Mouse (Mus musculus) liver, adult (tissue): Measurements from ENCODE around the gene Bex2.
"Not testable (repeated sequence)": the region's sequence is repeated elsewhere in the genome, so short reads cannot be mapped to it uniquely, and the experiment has no call there.

Experiments
- GATA4 ChIP-seq: IDR thresholded peaks from 2 replicates; pipeline ENCODE4 v1.6.1; 2014; ENCODE audit warnings: mild to moderate bottlenecking, low read length; ENCODE audit not compliant: insufficient replicate concordance

The Bex2 gene

DNA sequence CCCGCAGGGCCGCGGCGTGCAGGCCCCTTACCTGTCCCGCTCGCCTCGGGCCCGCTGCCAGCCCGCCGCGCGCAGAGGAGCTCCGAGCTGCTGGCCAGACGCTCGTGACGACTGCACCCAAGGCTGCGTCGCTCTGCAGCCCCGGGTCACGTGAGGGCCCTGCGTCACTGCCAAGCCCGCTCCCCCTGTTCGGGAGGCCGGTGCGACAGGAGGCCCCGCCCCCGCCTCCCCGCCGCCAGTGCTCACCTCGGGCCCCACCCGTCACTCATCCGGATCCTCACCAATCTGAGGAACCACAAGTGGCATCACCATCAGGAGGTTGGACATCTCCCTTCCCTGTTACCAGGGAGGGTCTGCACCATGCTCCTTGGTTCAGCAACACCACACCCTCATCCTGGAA lies at the start of gene Bex2:
Gene Bex2 (minus strand): TSS at position 217 of the 400 bp plus-strand sequence.
- TF ChIP-seq GATA4, result not testable (repeated sequence)

DNA sequence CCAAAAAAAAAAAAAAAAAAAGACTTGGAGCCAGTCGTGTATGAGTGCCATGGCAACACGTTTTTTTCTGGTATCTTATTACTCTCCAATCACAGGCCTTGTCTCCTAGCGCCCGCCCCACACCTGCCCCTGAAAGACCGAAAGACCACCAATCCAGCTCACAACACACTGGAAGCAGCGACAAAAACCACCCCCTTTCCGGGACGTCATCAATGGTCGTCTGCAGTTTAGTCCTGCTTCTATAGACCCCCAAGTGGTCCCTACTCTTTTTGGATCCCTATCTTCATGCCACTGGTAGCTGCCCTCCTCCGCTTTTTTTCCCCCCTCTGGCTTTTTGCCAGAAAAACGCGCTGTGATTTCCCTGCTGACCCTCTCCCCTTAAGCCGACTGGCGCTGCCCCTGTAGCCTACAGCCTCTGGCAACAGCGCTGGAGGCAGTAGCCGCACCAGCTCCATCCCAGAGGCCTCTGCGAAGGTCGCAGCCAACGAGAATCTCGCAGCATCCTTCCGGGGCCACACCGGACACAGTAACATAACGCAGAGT lies 47.5 kb upstream of the Bex2 start:
- TF ChIP-seq GATA4, result no peak

GRCm38 (mm10) chrX:136115015-136115414 lies 47.0 kb upstream of the Bex2 start:
- no peak for TF ChIP-seq GATA4

- TF ChIP-seq GATA4, result no peak
These were observed 39.9 kb upstream of the Bex2 start for GRCm38 (mm10) chrX:136107942-136108341.

DNA sequence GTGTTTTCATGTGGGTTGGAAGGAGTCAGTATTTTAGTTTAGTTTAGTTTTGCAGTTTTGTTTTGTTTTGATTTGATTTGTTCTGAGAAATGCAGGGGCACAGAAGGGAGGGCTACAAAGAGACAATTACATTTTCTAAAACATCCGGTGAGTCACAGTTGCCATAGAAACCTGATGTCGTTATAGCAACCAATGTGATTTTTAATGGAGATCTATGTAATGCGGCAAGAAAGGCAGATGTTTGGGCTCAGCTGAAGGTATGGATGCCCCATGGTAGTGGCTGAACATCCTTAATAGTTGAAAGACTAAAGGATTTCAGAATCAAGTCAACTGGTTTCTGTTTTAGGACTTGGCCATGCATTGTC lies 36.7 kb upstream of the Bex2 start:
- no peak for TF ChIP-seq GATA4

- TF ChIP-seq GATA4, result no peak
These were observed 36.1 kb upstream of the Bex2 start for GRCm38 (mm10) chrX:136104046-136104723.

- no peak for TF ChIP-seq GATA4
These were observed 26.4 kb upstream of the Bex2 start for GRCm38 (mm10) chrX:136094421-136094820.

- no peak for TF ChIP-seq GATA4
These were observed 24.7 kb upstream of the Bex2 start for GRCm38 (mm10) chrX:136092497-136093279.

DNA sequence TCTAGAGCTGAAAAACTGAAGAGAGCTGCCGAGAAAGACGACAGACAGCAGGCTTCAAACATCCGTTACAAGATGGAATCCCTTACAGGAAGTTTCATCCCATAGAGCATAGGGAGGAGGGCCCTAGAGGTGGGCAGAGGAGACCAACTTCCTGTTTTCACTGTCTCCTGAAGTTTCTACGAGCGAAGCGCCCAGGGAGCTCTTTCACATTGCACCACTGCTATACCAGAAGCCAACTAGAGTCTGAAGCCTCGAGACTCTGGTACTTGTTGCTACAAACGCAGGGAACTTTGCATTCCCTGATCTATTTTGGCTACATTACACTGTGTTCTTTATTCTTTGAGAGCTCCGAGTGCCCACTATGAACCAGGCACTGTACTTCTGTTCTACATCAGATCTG lies 17.1 kb upstream of the Bex2 start, which contains the start of gene Nxf3:
Gene Nxf3 (minus strand): TSS at position 101 of the 400 bp plus-strand sequence.
- no peak for TF ChIP-seq GATA4

DNA sequence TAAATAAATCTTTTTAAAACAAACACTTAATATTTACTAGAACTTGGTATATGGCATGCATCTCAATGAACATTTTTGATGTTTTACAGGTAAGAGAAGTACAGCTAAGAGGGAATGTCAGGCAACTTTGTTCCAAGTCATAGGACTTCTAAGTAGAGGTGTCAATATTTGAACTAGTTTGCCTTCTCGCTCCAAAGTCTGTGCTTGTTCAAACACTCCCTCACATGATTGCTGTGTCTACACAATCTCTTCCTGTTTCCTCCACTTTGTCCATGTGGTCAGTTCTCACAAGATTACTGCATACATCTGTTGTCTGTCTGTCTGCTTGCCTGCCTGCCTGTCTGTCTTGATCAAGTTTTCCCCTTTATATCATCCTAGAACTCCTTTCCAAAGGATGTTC lies 7.3 kb downstream of the Bex2 start:
- no peak for TF ChIP-seq GATA4

- TF ChIP-seq GATA4, result no peak
These were observed 16.8 kb downstream of the Bex2 start for GRCm38 (mm10) chrX:136051219-136051618.

DNA sequence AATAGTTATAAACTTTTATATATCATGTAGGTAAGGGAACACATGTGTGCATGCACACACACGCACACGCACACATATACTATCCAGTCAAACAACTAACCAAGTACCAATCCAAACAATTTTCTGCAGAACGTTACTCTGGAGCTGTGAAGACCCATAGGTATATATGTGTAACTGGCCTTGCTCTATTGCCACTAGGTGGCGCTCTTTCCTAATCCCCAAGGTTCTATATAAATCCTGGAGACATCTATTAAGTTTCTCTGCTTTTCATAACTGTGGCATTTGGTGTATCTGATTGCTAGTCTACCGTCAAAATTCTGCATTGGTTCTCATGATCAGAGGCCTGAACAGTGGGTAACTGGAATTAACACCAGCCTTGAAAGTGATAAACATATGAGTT lies 20.5 kb downstream of the Bex2 start:
- no peak for TF ChIP-seq GATA4

DNA sequence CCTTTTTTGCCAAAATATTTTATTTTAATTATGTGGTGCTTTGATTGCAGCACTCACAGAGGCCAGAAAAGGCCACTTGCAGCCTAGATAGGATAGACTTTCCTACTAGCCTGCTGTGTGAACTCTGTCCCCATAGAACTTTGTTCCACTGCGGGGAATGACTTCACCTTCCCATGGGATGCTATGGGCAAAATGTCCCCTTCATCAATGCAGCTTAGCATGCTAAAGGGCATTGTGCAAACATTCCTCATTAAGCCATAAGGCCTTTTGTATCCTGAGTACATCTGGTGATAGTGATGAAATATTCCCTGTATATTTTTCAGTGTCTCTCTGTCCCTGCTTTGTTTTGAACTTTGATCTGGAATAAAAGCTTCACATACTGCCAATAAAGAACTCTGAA lies 24.3 kb downstream of the Bex2 start:
- TF ChIP-seq GATA4, result no peak

DNA sequence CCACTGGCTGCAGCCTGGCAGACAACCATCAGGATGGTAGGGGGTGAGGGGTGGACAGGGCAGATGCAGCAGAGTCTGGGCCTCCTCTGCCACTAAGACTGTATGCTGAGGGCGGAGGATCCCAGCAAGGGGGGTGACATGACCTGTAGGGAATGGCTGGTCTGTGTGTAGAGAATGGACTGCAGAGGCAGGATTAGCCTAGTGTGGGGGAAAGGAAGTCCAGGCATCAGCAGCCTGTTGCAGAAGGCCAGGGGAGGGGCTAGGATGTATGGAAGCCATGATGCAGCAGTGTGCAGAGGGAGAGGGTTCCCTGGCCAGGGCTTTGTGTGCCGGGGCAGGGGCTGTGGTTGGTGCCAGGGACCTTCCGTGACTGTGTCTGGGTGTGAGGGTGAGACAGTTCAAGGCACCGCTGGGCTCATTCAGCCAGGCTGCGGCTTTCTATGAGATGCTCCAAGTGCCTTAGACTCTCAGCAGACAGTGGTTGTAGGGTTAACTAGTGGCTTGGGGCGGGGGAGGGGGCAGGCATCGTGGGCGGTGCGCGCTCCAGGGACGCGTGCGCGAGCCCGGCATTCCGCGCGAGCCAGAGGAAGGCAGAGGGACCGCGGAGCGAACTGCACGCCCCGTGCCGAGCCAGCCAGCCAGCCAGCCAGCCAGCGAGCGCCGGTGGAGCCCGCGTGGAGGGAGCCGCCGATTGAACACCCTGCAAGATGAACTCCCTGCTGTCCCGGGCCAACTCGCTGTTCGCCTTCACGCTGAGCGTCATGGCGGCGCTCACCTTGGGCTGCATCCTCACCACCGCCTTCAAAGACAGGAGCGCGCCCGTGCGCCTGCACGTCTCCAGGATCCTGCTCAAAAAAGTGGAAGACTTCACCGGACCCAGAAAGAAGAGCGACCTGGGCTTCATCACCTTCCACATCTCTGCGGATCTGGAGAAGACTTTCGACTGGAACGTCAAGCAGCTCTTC lies 35.0 kb downstream of the Bex2 start, which contains the start of gene Arxes1:
Gene Arxes1 (plus strand): TSS at position 569 of the 965 bp plus-strand sequence.
- TF ChIP-seq GATA4, result not testable (repeated sequence)

DNA sequence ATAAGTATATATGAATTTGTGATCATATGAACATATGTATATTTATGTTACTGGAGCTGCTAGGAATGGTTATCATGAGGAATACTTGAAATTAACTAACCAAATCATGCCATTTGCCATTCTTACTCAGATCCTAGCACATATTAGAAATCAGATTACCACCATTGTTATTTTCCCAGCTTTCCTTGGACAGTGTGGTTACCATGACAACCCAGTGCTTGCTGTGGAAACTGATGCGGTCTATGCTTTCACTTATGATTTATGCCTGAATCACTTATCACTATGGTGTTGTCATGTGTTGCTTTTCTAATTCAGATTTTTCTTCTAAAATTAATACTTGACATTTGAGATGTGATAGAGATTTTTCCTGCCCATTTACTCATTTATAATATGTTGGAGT lies 37.7 kb downstream of the Bex2 start:
- no peak for TF ChIP-seq GATA4
